ENCODE assay signal across 10 mouse cellular contexts in genomic region chr9:71591106-71591505, GRCm38 (mm10). TPM values are rescaled to one million over a fixed set of nuclear protein-coding genes. Genes with fewer than 3 reads are reported as not detected.
DNase-seq lines count a peak whose midpoint lies in the region; ATAC-seq and TF ChIP-seq lines count a peak whose summit lies in the region.
"Had no signal": no experiment of that assay in that cellular context is flagged by ENCODE, and none has a peak within 500 bp of the region (broad histone marks: within the 10 kb centered on the region; RNA-seq: fewer than 3 reads in every experiment).

No protein-coding gene starts in this region.

- no peak for ATAC-seq in kidney, embryonic 15.5 days (replicated peaks; ENCODE audit: low FRiP score)
- ATAC-seq in embryonic facial prominence, embryonic 12.5 days (ENCODE audit: insufficient number of reproducible peaks, insufficient read depth, low FRiP score, low TSS enrichment): no peak
- ATAC-seq in heart, postnatal 0 days (ENCODE audit: insufficient read depth, low read depth): no peak
- ATAC-seq in liver, postnatal 0 days: no peak

- no peaks in the 10 kb centered on the region for H3K36me3 ChIP-seq in kidney, embryonic 15.5 days
- no peaks in the 10 kb centered on the region for H3K36me3 ChIP-seq in embryonic facial prominence, embryonic 12.5 days
- H3K36me3 ChIP-seq in heart, postnatal 0 days (replicated peaks; ENCODE audit: control insufficient read depth, insufficient read depth, low read length): peaks cover 16% of the 10 kb centered on the region
- no peaks in the 10 kb centered on the region for H3K36me3 ChIP-seq in liver, postnatal 0 days (replicated peaks; ENCODE audit: insufficient read depth, low read length)

- peak overlapping the region; percentile 65 for H3K4me3 ChIP-seq in kidney, embryonic 15.5 days (replicated peaks)
- peak overlapping the region; percentile 61 for H3K4me3 ChIP-seq in embryonic facial prominence, embryonic 12.5 days
- peak overlapping the region; percentile 74 for H3K4me3 ChIP-seq in heart, postnatal 0 days (ENCODE audit: low read depth, low read length)
- H3K4me3 ChIP-seq in liver, postnatal 0 days (ENCODE audit: low read depth, low read length): no peak overlapping the region

- TF ChIP-seq EP300 in heart, postnatal 0 days (IDR thresholded peaks at IDR 0.05; ENCODE audit: low read depth): peak; percentile 35; the same call in 1 of the 2 replicates
- no peak for TF ChIP-seq EP300 in liver, postnatal 0 days (IDR thresholded peaks at IDR 0.05; ENCODE audit: low read depth)

- H3K4me1 ChIP-seq in kidney, embryonic 15.5 days: peaks cover 42% of the 10 kb centered on the region
- H3K4me1 ChIP-seq in embryonic facial prominence, embryonic 12.5 days: 0 out of 2 replicates have a peak, but pooled peaks cover 6% of the 10 kb centered on the region
- peaks cover 45% of the 10 kb centered on the region for H3K4me1 ChIP-seq in heart, postnatal 0 days (ENCODE audit: control insufficient read depth, insufficient read depth)
- peaks cover 18% of the 10 kb centered on the region for H3K4me1 ChIP-seq in liver, postnatal 0 days (ENCODE audit: insufficient read depth)

- TF ChIP-seq CTCF in heart, postnatal 0 days (IDR thresholded peaks at IDR 0.05; ENCODE audit: low read depth): no peak
- TF ChIP-seq CTCF in liver, postnatal 0 days (IDR thresholded peaks at IDR 0.05; ENCODE audit: low read depth): no peak

- H3K9ac ChIP-seq in kidney, embryonic 15.5 days: no peak overlapping the region
- H3K9ac ChIP-seq in embryonic facial prominence, embryonic 12.5 days: no peak overlapping the region
- peak overlapping the region; percentile 85 for H3K9ac ChIP-seq in heart, postnatal 0 days (replicated peaks; ENCODE audit: low read depth, low read length)
- H3K9ac ChIP-seq in liver, postnatal 0 days (replicated peaks): no peak overlapping the region

- no peaks in the 10 kb centered on the region for H3K9me3 ChIP-seq in kidney, embryonic 15.5 days (replicated peaks)
- no peaks in the 10 kb centered on the region for H3K9me3 ChIP-seq in embryonic facial prominence, embryonic 12.5 days
- H3K9me3 ChIP-seq in heart, postnatal 0 days (replicated peaks; ENCODE audit: control insufficient read depth, low read length): no peaks in the 10 kb centered on the region
- no peaks in the 10 kb centered on the region for H3K9me3 ChIP-seq in liver, postnatal 0 days (ENCODE audit: low read length)

- peak overlapping the region; percentile 88 for H3K4me2 ChIP-seq in kidney, embryonic 15.5 days
- peak overlapping the region; percentile 67; the same call in 1 of the 2 replicates for H3K4me2 ChIP-seq in embryonic facial prominence, embryonic 12.5 days (replicated peaks)
- peak overlapping the region; percentile 73 for H3K4me2 ChIP-seq in heart, postnatal 0 days (ENCODE audit: low read depth, low read length)
- peak overlapping the region; percentile 77 for H3K4me2 ChIP-seq in liver, postnatal 0 days (ENCODE audit: low read depth, low read length)

- 25% methylated on average over 5 of the region's 5 CpGs for WGBS in kidney, embryonic 15.5 days
- 56% methylated on average over 5 of the region's 5 CpGs for WGBS in embryonic facial prominence, embryonic 12.5 days
- WGBS in heart, postnatal 0 days: 8% methylated on average over 5 of the region's 5 CpGs
- WGBS in liver, postnatal 0 days (ENCODE audit: insufficient replicate concordance): 53% methylated on average over 5 of the region's 5 CpGs

- H3K27ac ChIP-seq in kidney, embryonic 15.5 days: 0 out of 2 replicates have a peak overlapping the region, but pooled peaks have one; percentile 6
- H3K27ac ChIP-seq in embryonic facial prominence, embryonic 12.5 days: no peak overlapping the region
- H3K27ac ChIP-seq in heart, postnatal 0 days (ENCODE audit: low read depth): peak overlapping the region; percentile 95
- no peak overlapping the region for H3K27ac ChIP-seq in liver, postnatal 0 days (ENCODE audit: low read depth)

- H3K27me3 ChIP-seq in kidney, embryonic 15.5 days: 0 out of 2 replicates have a peak, but pooled peaks cover 6% of the 10 kb centered on the region
- H3K27me3 ChIP-seq in embryonic facial prominence, embryonic 12.5 days: peaks cover 3% of the 10 kb centered on the region; the same call in 1 of the 2 replicates
- H3K27me3 ChIP-seq in heart, postnatal 0 days (ENCODE audit: control insufficient read depth, insufficient read depth, low read length): no peaks in the 10 kb centered on the region
- H3K27me3 ChIP-seq in liver, postnatal 0 days (ENCODE audit: insufficient read depth, low read length): no peaks in the 10 kb centered on the region

- no peak for DNase-seq in kidney, adult 9 months
- no peak for DNase-seq in heart, postnatal 0 days (ENCODE audit: low spot score)
- no peak for DNase-seq in liver, postnatal 0 days
- DNase-seq in spleen, adult 12 weeks (ENCODE audit: low spot score): no peak
- no peak for DNase-seq in spleen, postnatal 4 days (ENCODE audit: low spot score in 2 of 2)
- DNase-seq: kidney, postnatal 25 days; right cerebral cortex, postnatal 4 days; thymus, postnatal 14 days had no signal

RNA-seq across cellular contexts. Expression of gene Myzap, which starts 1.1 kb away (rescaled TPM):
- polyA plus RNA-seq in kidney, embryonic 15.5 days (2015; fragmentation: Nextera tagmentation; extraction: Ambion mirVana): 14.5 and 17.3 TPM in 2 replicates
- 10.8 and 11.5 TPM in 2 replicates for polyA plus RNA-seq in embryonic facial prominence, embryonic 12.5 days (2016; fragmentation: Nextera tagmentation; extraction: Ambion mirVana)
- 196 and 240 TPM in 2 replicates for total RNA-seq in heart, postnatal 0 days (2014; rRNA removed; ENCODE audit: low replicate concordance)
- 301 and 341 TPM in 2 replicates for polyA plus RNA-seq in heart, postnatal 0 days (2015; fragmentation: Nextera tagmentation; extraction: Ambion mirVana)
- 2.8 and 3.7 TPM in 2 replicates for polyA plus RNA-seq in liver, postnatal 0 days (2015; fragmentation: Nextera tagmentation; extraction: Ambion mirVana)

Comparison
In these comparisons a context has a peak if more than half of its experiments do, and no peak if none do; other contexts are left out.
1. H3K27ac ChIP-seq: peak in kidney, embryonic 15.5 days (single experiment) and heart, postnatal 0 days (single experiment); none in embryonic facial prominence, embryonic 12.5 days (single experiment) and liver, postnatal 0 days (single experiment).
2. RNA of gene Myzap, which starts 1.1 kb away (polyA plus RNA-seq): 301 to 341 TPM in heart, postnatal 0 days; 14.5 to 17.3 TPM in kidney, embryonic 15.5 days, 10.8 to 11.5 TPM in embryonic facial prominence, embryonic 12.5 days and 2.8 to 3.7 TPM in liver, postnatal 0 days; every median in the first group is over 10 times any median in the second.
3. Peak in every context shown above with its lines, with median percentiles within 50 percentile points of each other: H3K4me2 ChIP-seq.